Mouse (Mus musculus): ENCODE measurements at regions not wholly inside any gene's neighbourhood (a gene's known extent, or its start where the extent isn't known, plus 50 kb on each side); places are given as distances from the start of the nearest gene placed in this dataset.

DNA sequence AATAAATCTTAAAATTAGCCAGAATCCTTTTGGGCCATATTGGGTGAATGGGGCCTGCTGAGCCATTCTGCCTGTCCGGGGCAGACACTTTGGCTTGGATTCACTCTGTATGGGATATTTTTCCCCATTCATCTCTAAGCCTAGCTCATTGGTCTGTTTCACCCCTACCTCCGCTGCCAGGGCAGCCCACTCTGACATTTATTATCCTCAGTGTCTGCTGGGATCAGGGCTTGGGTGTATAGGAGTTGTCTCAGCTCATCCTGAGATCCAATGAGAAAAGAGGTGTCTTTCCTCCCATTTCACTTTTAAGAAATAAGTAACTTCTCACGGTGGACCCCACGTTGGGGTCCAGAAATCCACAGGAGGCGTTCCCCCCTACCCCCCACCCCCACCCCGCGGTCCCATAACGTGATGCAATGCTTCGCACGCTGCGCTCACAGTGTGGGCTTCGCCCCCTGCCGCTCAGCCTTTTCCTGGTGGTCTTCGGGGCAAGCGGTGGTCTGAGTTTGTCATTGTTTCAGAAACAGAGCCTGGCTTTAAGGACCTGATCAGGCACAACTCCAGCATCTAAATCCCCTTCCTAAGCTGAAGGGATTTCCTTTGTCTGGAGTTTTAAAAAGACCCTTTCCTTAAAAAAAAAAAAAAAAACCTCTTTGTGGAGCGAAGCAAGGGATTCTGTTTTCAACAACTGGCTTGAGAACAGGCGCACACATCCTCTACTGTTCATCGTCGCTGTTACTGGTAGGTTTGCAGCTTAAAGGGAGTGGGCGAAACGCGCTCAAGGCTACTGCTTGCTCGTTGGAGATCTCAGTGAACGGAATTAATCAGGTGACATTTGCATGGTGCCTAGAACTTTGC lies 61.5 kb upstream of the Cpsf6 start:
- TF ChIP-seq CTCF (IDR thresholded peaks at IDR 0.05; ENCODE audit: low read depth) (no peak), EP300 (IDR thresholded peaks at IDR 0.05; ENCODE audit: low read depth) (no peak)
